8 mouse cellular contexts compared by ENCODE assay signal in genomic region chr2:164866741-164867551, GRCm38 (mm10). TPM values are rescaled to one million over a fixed set of nuclear protein-coding genes. Genes with fewer than 3 reads are reported as not detected.
DNase-seq lines count a peak whose midpoint lies in the region; ATAC-seq lines count a peak whose summit lies in the region.

No protein-coding gene starts in this region.

- H3K36me3 ChIP-seq in intestine, embryonic 16.5 days (ENCODE audit: control insufficient read depth, insufficient read depth, low read length) = no peaks in the 10 kb centered on the region

- H3K27ac ChIP-seq in brown adipose tissue, adult 24 weeks (replicated peaks; ENCODE audit: low read depth, low read length) = peak overlapping the region; percentile 81
- peak overlapping the region; percentile 65 for H3K27ac ChIP-seq in intestine, embryonic 16.5 days (ENCODE audit: low read length)

- no peak overlapping the region for H3K9ac ChIP-seq in intestine, embryonic 16.5 days (ENCODE audit: low read depth, low read length)

- no peak overlapping the region for H3K4me2 ChIP-seq in intestine, embryonic 16.5 days (ENCODE audit: low read depth, low read length)

- ATAC-seq in intestine, embryonic 16.5 days = peak; percentile 37

- H3K27me3 ChIP-seq in intestine, embryonic 16.5 days (replicated peaks; ENCODE audit: control insufficient read depth, insufficient read depth, low read length) = no peaks in the 10 kb centered on the region

- 32% methylated on average over 16 of the region's 16 CpGs for WGBS in intestine, embryonic 16.5 days

- no peaks in the 10 kb centered on the region for H3K9me3 ChIP-seq in intestine, embryonic 16.5 days (ENCODE audit: control insufficient read depth, low read length)

- peaks cover 9% of the 10 kb centered on the region for H3K4me1 ChIP-seq in brown adipose tissue, adult 24 weeks (ENCODE audit: control insufficient read depth, insufficient read depth, insufficient read length, low read length)
- peaks cover 15% of the 10 kb centered on the region for H3K4me1 ChIP-seq in intestine, embryonic 16.5 days (ENCODE audit: control insufficient read depth, insufficient read depth, low read length)

- H3K4me3 ChIP-seq in brown adipose tissue, adult 24 weeks (ENCODE audit: insufficient read depth, low read depth, low read length) = no peak overlapping the region
- H3K4me3 ChIP-seq in intestine, embryonic 16.5 days (ENCODE audit: low read length) = no peak overlapping the region

- DNase-seq in urinary bladder, postnatal 14 days (ENCODE audit: low spot score) = peak; percentile 76
- DNase-seq in urinary bladder, adult 2 months (ENCODE audit: low spot score) = no peak
- DNase-seq in lung, postnatal 10 days = peak; percentile 92
- no peak for DNase-seq in thymus, postnatal 25 days
- no peak for DNase-seq in cerebellum, postnatal 10 days
- no peak for DNase-seq in layer of hippocampus, adult 9-11 months

RNA-seq across cellular contexts. Expression of gene Pltp, which starts 9.4 kb away (rescaled TPM):
- 247 and 252 TPM in 2 replicates for polyA plus RNA-seq in urinary bladder, adult 2 months (2012; rRNA removed)
- polyA plus RNA-seq in brown adipose tissue, adult 24 weeks (2012; ENCODE audit: insufficient read depth, insufficient read length, missing spikeins) = 59.0 and 82.5 TPM in 2 replicates
- polyA plus RNA-seq in intestine, embryonic 16.5 days (2015; fragmentation: Nextera tagmentation; extraction: Ambion mirVana) = 31.4 and 31.5 TPM in 2 replicates

RNA-seq across cellular contexts. Expression of gene Pcif1, which starts 12.2 kb away (rescaled TPM):
- polyA plus RNA-seq in urinary bladder, adult 2 months (2012; rRNA removed) = 27.8 and 29.4 TPM in 2 replicates
- 21.6 and 25.6 TPM in 2 replicates for polyA plus RNA-seq in brown adipose tissue, adult 24 weeks (2012; ENCODE audit: insufficient read depth, insufficient read length, missing spikeins)
- 57.9 and 64.0 TPM in 2 replicates for polyA plus RNA-seq in intestine, embryonic 16.5 days (2015; fragmentation: Nextera tagmentation; extraction: Ambion mirVana)

RNA-seq across cellular contexts. Expression of gene Neurl2, which starts 33.7 kb away (rescaled TPM):
- polyA plus RNA-seq in urinary bladder, adult 2 months (2012; rRNA removed) = 12.5 and 15.3 TPM in 2 replicates
- polyA plus RNA-seq in brown adipose tissue, adult 24 weeks (2012; ENCODE audit: insufficient read depth, insufficient read length, missing spikeins) = 1.1 and 4.1 TPM in 2 replicates
- 6.1 and 7.5 TPM in 2 replicates for polyA plus RNA-seq in intestine, embryonic 16.5 days (2015; fragmentation: Nextera tagmentation; extraction: Ambion mirVana)

RNA-seq across cellular contexts. Expression of gene Ctsa, which starts 34.3 kb away (rescaled TPM):
- 200 and 235 TPM in 2 replicates for polyA plus RNA-seq in urinary bladder, adult 2 months (2012; rRNA removed)
- 44.9 and 55.0 TPM in 2 replicates for polyA plus RNA-seq in brown adipose tissue, adult 24 weeks (2012; ENCODE audit: insufficient read depth, insufficient read length, missing spikeins)
- 418 and 551 TPM in 2 replicates for polyA plus RNA-seq in intestine, embryonic 16.5 days (2015; fragmentation: Nextera tagmentation; extraction: Ambion mirVana)

RNA-seq across cellular contexts. Expression of gene Spata25, which starts 38.6 kb away (rescaled TPM):
- 0.13 TPM in 1 of 2 replicates, not detected in the other for polyA plus RNA-seq in urinary bladder, adult 2 months (2012; rRNA removed)
- polyA plus RNA-seq in brown adipose tissue, adult 24 weeks (2012; ENCODE audit: insufficient read depth, insufficient read length, missing spikeins) = not detected in 2 replicates
- polyA plus RNA-seq in intestine, embryonic 16.5 days (2015; fragmentation: Nextera tagmentation; extraction: Ambion mirVana) = not detected in 2 replicates

Comparison
In these comparisons a context has a peak if more than half of its experiments do, and no peak if none do; other contexts are left out.
1. DNase-seq: peak in urinary bladder, postnatal 14 days (single experiment) and lung, postnatal 10 days (single experiment); none in urinary bladder, adult 2 months (single experiment), thymus, postnatal 25 days (single experiment), cerebellum, postnatal 10 days (0 of 2) and layer of hippocampus, adult 9-11 months (single experiment).